Mouse (Mus musculus): ENCODE measurements at regions not wholly inside any gene's neighbourhood (a gene's known extent, or its start where the extent isn't known, plus 50 kb on each side); places are given as distances from the start of the nearest gene placed in this dataset.
A peak's percentile ranks its signal among the peaks of the same experiment; 100 is the strongest.

- no peak for DNase-seq (ENCODE audit: low spot score in 2 of 2)
These were observed 208.1 kb upstream of the Clint1 start for GRCm38 (mm10) chr11:45643629-45644325.

- DNase-seq (ENCODE audit: low spot score in 2 of 2) = no peak
These were observed 206.0 kb upstream of the Clint1 start for GRCm38 (mm10) chr11:45645815-45646214.

GRCm38 (mm10) chr11:45647888-45648287 lies 204.0 kb upstream of the Clint1 start:
- peak in 1 of 2 experiments; percentile 4 for DNase-seq (ENCODE audit: low spot score in 2 of 2)

GRCm38 (mm10) chr11:45656260-45656659 lies 195.6 kb upstream of the Clint1 start:
- DNase-seq (ENCODE audit: low spot score in 2 of 2) = no peak

GRCm38 (mm10) chr11:45670156-45670830 lies 181.6 kb upstream of the Clint1 start:
- no peak for DNase-seq (ENCODE audit: low spot score in 2 of 2)

- DNase-seq (ENCODE audit: low spot score in 2 of 2) = peak; percentile 20 to 24
These were observed 173.1 kb upstream of the Clint1 start for GRCm38 (mm10) chr11:45678666-45679292.

GRCm38 (mm10) chr11:45679293-45679673 lies 172.6 kb upstream of the Clint1 start:
- DNase-seq (ENCODE audit: low spot score in 2 of 2) = no peak

GRCm38 (mm10) chr11:45685571-45685970 lies 166.3 kb upstream of the Clint1 start:
- DNase-seq (ENCODE audit: low spot score in 2 of 2) = no peak

- no peak for DNase-seq (ENCODE audit: low spot score in 2 of 2)
These were observed 158.6 kb upstream of the Clint1 start for GRCm38 (mm10) chr11:45693206-45693605.

GRCm38 (mm10) chr11:45701506-45701905 lies 150.3 kb upstream of the Clint1 start:
- no peak for DNase-seq (ENCODE audit: low spot score in 2 of 2)

- DNase-seq (ENCODE audit: low spot score in 2 of 2) = no peak
These were observed 148.9 kb upstream of the Clint1 start for GRCm38 (mm10) chr11:45702916-45703315.

- DNase-seq (ENCODE audit: low spot score in 2 of 2) = no peak
These were observed 147.4 kb upstream of the Clint1 start for GRCm38 (mm10) chr11:45704411-45704810.

GRCm38 (mm10) chr11:45718630-45719029 lies 133.2 kb upstream of the Clint1 start:
- no peak for DNase-seq (ENCODE audit: low spot score in 2 of 2)

GRCm38 (mm10) chr11:45719821-45720220 lies 132.0 kb upstream of the Clint1 start:
- DNase-seq (ENCODE audit: low spot score in 2 of 2) = no peak

- DNase-seq (ENCODE audit: low spot score in 2 of 2) = no peak
These were observed 115.3 kb upstream of the Clint1 start for GRCm38 (mm10) chr11:45736561-45736960.

- DNase-seq (ENCODE audit: low spot score in 2 of 2) = no peak
These were observed 113.5 kb upstream of the Clint1 start for GRCm38 (mm10) chr11:45738331-45738730.

GRCm38 (mm10) chr11:45745941-45746340 lies 105.9 kb upstream of the Clint1 start:
- DNase-seq (ENCODE audit: low spot score in 2 of 2) = no peak

GRCm38 (mm10) chr11:45750249-45750648 lies 101.6 kb upstream of the Clint1 start:
- no peak for DNase-seq (ENCODE audit: low spot score in 2 of 2)

- DNase-seq (ENCODE audit: low spot score in 2 of 2) = peak; percentile 29 to 39
These were observed 99.6 kb upstream of the Clint1 start for GRCm38 (mm10) chr11:45752237-45752636.

- no peak for DNase-seq (ENCODE audit: low spot score in 2 of 2)
These were observed 99.1 kb upstream of the Clint1 start for GRCm38 (mm10) chr11:45752791-45753190.

- no peak for DNase-seq (ENCODE audit: low spot score in 2 of 2)
These were observed 84.8 kb upstream of the Clint1 start for GRCm38 (mm10) chr11:45767081-45767480.

- no peak for DNase-seq (ENCODE audit: low spot score in 2 of 2)
These were observed 69.4 kb upstream of the Clint1 start for GRCm38 (mm10) chr11:45782435-45782834.

- no peak for DNase-seq (ENCODE audit: low spot score in 2 of 2)
These were observed 66.0 kb upstream of the Clint1 start for GRCm38 (mm10) chr11:45785806-45786205.
